Mouse (Mus musculus) 416B (cell line): ENCODE results near the gene Nedd9.

Experiments
- DNase-seq: peaks from one replicate; pipeline ENCODE4 v3.0.0; 2011; ENCODE audit warnings: low read depth

The Nedd9 gene

GRCm38 (mm10) chr13:41491981-41492702 lies 5.0 kb upstream of the Nedd9 start:
- no peak for DNase-seq

- no peak for DNase-seq
These were observed 4.4 kb upstream of the Nedd9 start for GRCm38 (mm10) chr13:41491522-41491921.

GRCm38 (mm10) chr13:41490282-41490681 lies 3.1 kb upstream of the Nedd9 start:
- no peak for DNase-seq

- no peak for DNase-seq
These were observed 2.6 kb upstream of the Nedd9 start for GRCm38 (mm10) chr13:41489705-41490275.

- no peak for DNase-seq
These were observed 214 bp upstream of the Nedd9 start for GRCm38 (mm10) chr13:41487409-41487743.

GRCm38 (mm10) chr13:41483966-41484365 lies 3.2 kb downstream of the Nedd9 start:
- no peak for DNase-seq

GRCm38 (mm10) chr13:41482408-41483011 lies 4.7 kb downstream of the Nedd9 start:
- DNase-seq = no peak

- no peak for DNase-seq
These were observed 7.3 kb downstream of the Nedd9 start for GRCm38 (mm10) chr13:41479737-41480435.

- no peak for DNase-seq
These were observed 10.9 kb downstream of the Nedd9 start for GRCm38 (mm10) chr13:41476216-41476615.

GRCm38 (mm10) chr13:41474365-41474764 lies 12.8 kb downstream of the Nedd9 start:
- no peak for DNase-seq

GRCm38 (mm10) chr13:41473504-41473903 lies 13.7 kb downstream of the Nedd9 start:
- DNase-seq = peak; percentile 81

GRCm38 (mm10) chr13:41472878-41473424 lies 14.2 kb downstream of the Nedd9 start:
- DNase-seq = no peak

GRCm38 (mm10) chr13:41468277-41468676 lies 18.9 kb downstream of the Nedd9 start:
- DNase-seq = peak; percentile 58

- peak; percentile 78 for DNase-seq
These were observed 20.1 kb downstream of the Nedd9 start for GRCm38 (mm10) chr13:41467036-41467435.

GRCm38 (mm10) chr13:41466616-41467015 lies 20.5 kb downstream of the Nedd9 start:
- peak; percentile 81 for DNase-seq

GRCm38 (mm10) chr13:41466191-41466590 lies 21.0 kb downstream of the Nedd9 start:
- DNase-seq = peak; percentile 20

GRCm38 (mm10) chr13:41461418-41461817 lies 25.7 kb downstream of the Nedd9 start:
- DNase-seq = no peak

GRCm38 (mm10) chr13:41459683-41460286 lies 27.4 kb downstream of the Nedd9 start:
- DNase-seq = peak; percentile 66

- DNase-seq = no peak
These were observed 28.5 kb downstream of the Nedd9 start for GRCm38 (mm10) chr13:41458709-41459108.

GRCm38 (mm10) chr13:41457798-41458390 lies 29.3 kb downstream of the Nedd9 start:
- no peak for DNase-seq

GRCm38 (mm10) chr13:41457030-41457797 lies 29.9 kb downstream of the Nedd9 start:
- no peak for DNase-seq
